Mouse (Mus musculus) frontal cortex, postnatal 25 days (tissue): ENCODE results near the gene Srek1.
A peak's percentile ranks its signal among the peaks of the same experiment; 100 is the strongest.

Experiments
- DNase-seq, 2 experiments: peaks; one replicate each; pipeline ENCODE4 v3.0.0; 2022; ENCODE audit warnings: low spot score in 2 of 2

The Srek1 gene

DNA sequence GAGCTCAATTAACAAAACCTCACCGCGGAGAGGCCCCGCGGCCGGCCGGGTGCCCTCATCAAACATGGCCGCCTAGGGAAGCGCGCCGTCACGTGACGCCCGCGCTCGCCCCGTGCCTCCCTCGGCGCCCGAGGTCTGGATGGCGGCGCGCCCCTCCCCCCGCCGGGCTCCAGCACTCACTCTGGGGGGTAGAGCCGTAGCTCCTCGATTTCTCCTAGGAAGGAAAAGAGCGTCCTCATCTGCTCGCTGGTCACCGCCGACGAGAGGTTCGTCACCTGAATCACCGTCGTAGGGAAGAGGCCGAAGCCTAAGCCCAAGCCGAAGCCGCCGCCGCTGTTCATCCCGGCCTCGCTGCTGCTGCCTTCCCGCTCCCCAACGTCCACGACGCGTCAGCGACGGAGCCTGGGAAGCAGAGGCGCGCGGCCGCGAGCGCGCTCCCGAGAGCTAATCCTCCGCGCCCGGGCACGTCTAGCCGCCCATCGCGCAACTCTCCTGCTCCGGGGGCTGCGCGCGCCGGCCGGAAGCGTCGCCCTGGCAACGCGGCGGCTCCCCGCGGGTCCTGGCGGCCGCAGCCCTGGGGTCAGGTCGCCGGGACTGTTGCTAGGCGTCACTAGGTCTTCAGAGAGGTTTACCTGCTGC, at the start of gene Srek1:
Srek1 (minus strand) TSS at position 490 of the 639 bp plus-strand sequence.
- DNase-seq = peak; percentile 91 to 92

GRCm38 (mm10) chr13:103822270-103822669, 47.9 kb upstream of the Srek1 start:
- no peak for DNase-seq

DNA sequence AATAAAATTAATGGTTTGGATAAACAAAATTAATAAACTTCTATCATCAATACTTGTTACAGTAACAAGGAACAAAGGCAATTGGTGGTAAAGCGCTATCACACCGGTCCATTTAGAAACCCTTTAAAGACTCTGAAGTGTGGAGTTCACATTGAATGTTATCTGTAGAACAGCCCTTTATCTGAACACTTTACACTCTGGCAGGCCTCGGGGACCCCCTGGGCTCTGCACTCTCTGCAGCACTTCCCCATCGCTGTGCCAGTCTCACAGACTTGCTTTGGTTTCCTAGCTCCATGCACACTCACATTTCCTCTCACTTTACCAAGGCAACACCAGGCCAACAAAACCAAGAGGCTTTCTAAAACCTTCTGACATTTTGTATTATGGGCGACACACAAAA, 45.0 kb upstream of the Srek1 start:
- DNase-seq = no peak

DNA sequence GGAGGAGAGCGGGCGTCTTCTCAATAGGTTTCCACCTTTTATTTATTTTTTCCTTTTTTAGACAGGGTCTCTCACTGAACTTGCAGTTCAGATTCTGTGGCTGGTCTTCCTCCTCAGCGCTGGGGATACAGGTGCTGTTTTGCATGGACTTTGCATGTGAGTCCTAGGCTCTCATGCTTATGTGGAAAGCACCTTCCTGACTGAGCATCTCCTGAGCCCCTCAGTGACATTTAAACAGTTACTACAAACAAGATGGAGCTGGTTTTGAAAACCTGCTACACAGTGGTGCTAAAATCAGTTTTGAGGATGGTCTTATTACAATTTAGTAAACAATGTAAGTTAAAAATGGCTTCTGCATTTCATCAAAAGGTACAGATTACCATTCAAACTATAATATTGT, 43.5 kb upstream of the Srek1 start:
- no peak for DNase-seq

- DNase-seq = no peak
Observed at GRCm38 (mm10) chr13:103807464-103807863, 33.1 kb upstream of the Srek1 start.

DNA sequence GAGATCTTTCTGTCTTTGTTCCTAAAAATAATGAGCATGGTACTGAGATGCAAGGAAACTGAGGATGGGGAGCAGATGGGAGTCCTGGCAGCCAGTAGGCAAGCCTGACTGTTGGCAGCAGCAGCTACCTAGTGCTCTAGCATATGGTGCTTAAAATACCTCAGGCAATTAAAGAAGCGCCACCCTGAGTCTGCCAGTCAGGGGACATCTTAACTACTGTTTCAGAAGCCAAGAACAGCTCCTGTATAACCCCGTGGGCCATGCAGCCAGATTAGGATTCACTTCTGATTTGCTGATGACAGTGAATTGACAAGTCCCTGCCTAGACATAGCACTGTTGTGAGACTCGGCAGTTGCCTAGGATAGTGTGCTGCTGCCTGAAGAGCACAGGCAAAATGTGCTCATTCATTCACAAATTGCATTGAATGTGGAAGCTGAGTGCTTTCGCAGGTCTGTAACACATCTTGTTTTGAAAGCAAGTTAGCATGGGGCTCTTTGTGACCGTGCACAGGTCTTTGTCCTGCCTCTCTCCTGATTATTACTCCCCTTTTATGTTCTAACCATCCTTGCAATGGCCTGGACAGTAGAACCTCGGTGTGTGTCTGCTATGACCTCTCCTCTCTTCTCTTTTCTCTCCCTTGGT, 31.9 kb upstream of the Srek1 start:
- peak; percentile 14 to 36 for DNase-seq

- DNase-seq = no peak
Observed at GRCm38 (mm10) chr13:103803721-103804120, 29.3 kb upstream of the Srek1 start.

GRCm38 (mm10) chr13:103801021-103801420, 26.6 kb upstream of the Srek1 start:
- DNase-seq = no peak

GRCm38 (mm10) chr13:103794688-103795543, 20.5 kb upstream of the Srek1 start:
- DNase-seq = no peak

DNA sequence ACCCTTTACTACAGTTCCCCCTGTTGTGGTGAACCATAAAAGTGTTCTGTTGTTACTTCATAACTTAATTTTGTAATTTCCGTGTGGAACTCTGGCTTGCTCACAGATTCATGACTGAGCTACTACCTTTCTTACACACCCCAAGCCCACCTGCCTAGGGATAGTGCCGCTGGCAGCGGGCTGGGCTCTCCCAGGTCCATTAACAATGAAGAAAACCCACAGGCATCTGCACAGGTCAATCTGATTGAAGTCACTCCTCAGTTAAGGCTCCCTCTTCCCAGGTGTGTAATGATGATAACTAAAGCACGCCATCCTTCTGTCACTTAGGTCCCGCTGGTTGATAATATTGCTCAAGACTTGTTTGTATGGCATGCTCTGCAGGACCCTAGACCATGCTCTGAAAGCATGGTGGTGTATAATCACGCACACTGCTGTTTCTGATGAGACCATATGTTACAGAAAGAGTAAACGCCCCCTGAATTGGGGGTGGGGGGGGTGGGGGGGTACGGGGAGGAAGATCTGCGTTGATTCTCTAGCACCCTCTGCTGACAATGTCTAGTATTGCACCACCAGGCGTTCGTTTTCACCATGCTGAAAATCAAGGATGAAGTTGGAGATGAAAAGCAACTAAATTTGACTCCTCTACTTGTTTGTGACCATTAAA, 5.6 kb upstream of the Srek1 start:
- DNase-seq = peak in 1 of 2 experiments; percentile 24

- no peak for DNase-seq
Observed at GRCm38 (mm10) chr13:103777126-103777525, 2.7 kb upstream of the Srek1 start.

DNA sequence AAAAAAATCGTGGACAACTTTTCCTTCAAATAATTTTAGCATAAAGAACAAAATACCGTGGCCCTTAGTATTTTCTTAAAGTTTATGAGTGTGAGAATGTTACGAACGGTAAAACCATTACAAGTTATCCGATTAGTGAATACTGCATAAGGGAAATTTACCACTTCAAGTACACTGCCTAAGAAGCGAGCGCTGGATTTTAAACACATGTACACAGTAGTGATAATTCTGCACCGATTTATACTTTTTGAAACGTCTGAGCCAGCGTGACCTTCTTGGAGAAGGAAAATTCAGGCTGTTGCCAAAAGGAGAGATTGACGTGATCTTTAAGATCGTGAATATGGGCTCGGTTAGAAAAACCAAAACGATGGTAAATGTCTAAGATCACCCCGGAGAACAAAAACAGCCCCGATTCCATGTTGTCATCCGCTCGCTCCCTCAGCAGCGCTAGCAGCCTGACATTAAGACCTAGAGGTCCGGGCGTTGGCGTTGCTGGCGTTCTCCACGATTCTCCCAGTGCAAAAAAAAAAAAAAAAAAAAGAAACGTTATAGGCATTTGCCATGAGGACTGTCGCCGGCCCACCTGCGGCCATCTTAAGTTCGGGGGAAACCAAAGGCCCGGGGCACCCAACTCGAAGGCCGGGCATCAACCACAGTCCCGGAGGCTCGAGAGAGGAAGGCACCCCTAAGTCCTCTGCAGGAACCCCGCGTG, 845 bp downstream of the Srek1 start:
- DNase-seq = no peak

DNA sequence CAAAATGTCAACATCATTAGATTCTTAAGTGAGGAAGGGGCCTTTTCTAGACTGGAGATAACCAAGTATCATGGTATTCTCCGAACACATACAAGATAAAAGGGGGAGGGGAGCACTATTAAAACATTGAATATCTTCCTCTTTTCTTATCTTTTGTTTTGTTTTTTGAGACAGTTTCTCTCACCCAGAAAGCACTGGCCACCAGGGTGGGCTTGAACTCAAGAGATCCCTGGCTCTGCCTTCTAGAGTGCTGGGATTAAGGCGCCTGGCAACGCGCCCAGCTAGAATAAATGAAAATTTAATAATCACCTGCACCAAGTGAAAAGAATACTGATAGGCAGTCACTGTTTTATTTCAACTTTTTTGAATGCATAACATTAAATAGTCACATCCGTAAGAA, 1.5 kb downstream of the Srek1 start:
- no peak for DNase-seq

- no peak for DNase-seq
Observed at GRCm38 (mm10) chr13:103770821-103771220, 3.6 kb downstream of the Srek1 start.

- DNase-seq = no peak
Observed at GRCm38 (mm10) chr13:103767935-103768334, 6.5 kb downstream of the Srek1 start.

- no peak for DNase-seq
Observed at GRCm38 (mm10) chr13:103763640-103764039, 10.8 kb downstream of the Srek1 start.

GRCm38 (mm10) chr13:103761971-103762370, 12.4 kb downstream of the Srek1 start:
- no peak for DNase-seq

- DNase-seq = no peak
Observed at GRCm38 (mm10) chr13:103751421-103751820, 23.0 kb downstream of the Srek1 start.

- no peak for DNase-seq
Observed at GRCm38 (mm10) chr13:103745688-103746087, 28.7 kb downstream of the Srek1 start.

DNA sequence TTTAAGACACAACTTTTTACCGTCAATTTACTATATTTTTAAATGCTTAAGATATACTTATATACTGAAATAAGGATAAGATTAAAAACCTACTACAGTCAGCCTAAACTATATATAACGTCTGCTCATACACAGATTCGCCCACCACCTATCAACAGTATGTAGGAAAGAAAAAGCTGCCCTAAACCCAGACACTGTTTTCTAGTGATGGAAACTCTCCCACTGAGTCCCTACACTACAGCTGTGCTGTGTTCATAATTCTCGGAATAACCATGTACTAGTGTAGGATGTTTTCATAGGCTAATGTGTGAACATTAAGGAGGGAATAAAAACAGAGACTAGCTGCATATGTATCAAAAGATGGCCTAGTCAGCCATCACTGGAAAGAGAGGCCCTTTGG, 29.2 kb downstream of the Srek1 start:
- no peak for DNase-seq

- no peak for DNase-seq
Observed at GRCm38 (mm10) chr13:103735330-103736007, 38.9 kb downstream of the Srek1 start.
